ENCODE assay signal across 19 mouse cellular contexts in the genomic region with DNA sequence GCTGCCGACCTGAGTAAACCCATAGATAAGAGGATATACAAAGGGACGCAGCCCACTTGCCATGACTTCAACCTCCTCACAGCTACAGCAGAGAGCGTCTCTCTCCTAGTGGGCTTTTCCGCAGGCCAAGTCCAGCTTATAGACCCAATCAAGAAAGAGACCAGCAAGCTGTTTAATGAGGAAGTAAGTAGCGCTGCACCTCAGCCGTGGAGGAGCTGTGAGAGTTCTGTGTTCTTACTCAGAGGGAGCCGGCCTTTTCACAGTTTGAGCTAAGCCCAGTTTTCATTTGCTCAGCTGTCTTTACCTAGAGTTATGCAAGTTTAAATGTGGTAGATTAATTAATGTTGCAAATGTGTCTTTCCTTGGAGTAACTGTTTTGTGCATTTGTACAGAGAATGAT. TPM values are rescaled to one million over a fixed set of nuclear protein-coding genes. Genes with fewer than 3 reads are reported as not detected.
DNase-seq lines count a peak whose midpoint lies in the region; ATAC-seq and TF ChIP-seq lines count a peak whose summit lies in the region.
"Had no signal": no experiment of that assay in that cellular context is flagged by ENCODE, and none has a peak within 500 bp of the region (broad histone marks: within the 10 kb centered on the region; RNA-seq: fewer than 3 reads in every experiment).

No protein-coding gene starts in this region.

- peak; percentile 31 for ATAC-seq in granulocyte monocyte progenitor cell, adult 5-6 weeks (replicated peaks; ENCODE audit: poor library complexity, severe bottlenecking)
- ATAC-seq: CD4-positive, CD25-positive, alpha-beta regulatory T cell, adult 4 months; forebrain, embryonic 15.5 days had no signal

- no peak overlapping the region for H3K4me2 ChIP-seq in CH12.LX (ENCODE audit: insufficient read depth, low read depth, poor library complexity, severe bottlenecking)
- H3K4me2 ChIP-seq: forebrain, embryonic 15.5 days; hindbrain, embryonic 14.5 days had no signal

- no peaks in the 10 kb centered on the region; the same call in none of the 2 replicates for H3K79me2 ChIP-seq in CH12.LX (replicated peaks; ENCODE audit: control insufficient read depth, extremely low read depth, insufficient read depth, poor library complexity, severe bottlenecking)

- peaks cover 19 to 58% of the 10 kb centered on the region in 2 experiments for H3K4me1 ChIP-seq in CH12.LX (ENCODE audit: control insufficient read depth in 1 of 2, insufficient read depth in 2 of 2)

- H3K27ac ChIP-seq in CH12.LX (ENCODE audit: insufficient read depth, low read depth) = no peak overlapping the region
- H3K27ac ChIP-seq: embryonic facial prominence, embryonic 10.5 days; forebrain, embryonic 15.5 days; heart, embryonic 10.5 days; hindbrain, embryonic 10.5 days; hindbrain, embryonic 14.5 days had no signal

- no peaks in the 10 kb centered on the region for H3K27me3 ChIP-seq in CH12.LX (replicated peaks)
- H3K27me3 ChIP-seq: forebrain, embryonic 15.5 days had no signal

- dilution Hi-C loops in CH12.LX (cut with MboI; ENCODE audit: extremely low pct_ligation_motif_present, extremely low pct_unique_long_range_greater_than_20kb, low sequenced_read_pairs) = no loop called here

- TF ChIP-seq POLR2A in CH12.LX (IDR thresholded peaks at IDR 0.05; ENCODE audit: low read depth, low read length) = no peak

- peaks cover 20 to 37% of the 10 kb centered on the region in 2 experiments for H3K36me3 ChIP-seq in CH12.LX (replicated peaks in 1 of 2; ENCODE audit: control insufficient read depth in 1 of 2, insufficient read depth in 1 of 2, low read length in 1 of 2)

- DNase-seq in spleen, postnatal 36 days (ENCODE audit: low spot score in 2 of 2) = peak; percentile 21 to 37
- DNase-seq in spleen, postnatal 4 days (ENCODE audit: low spot score in 2 of 2) = no peak
- DNase-seq in CH12.LX (ENCODE audit: extremely low read depth) = peak; percentile 46
- no peak for DNase-seq in adrenal gland, adult 2 months
- no peak for DNase-seq in thymus, postnatal 25 days
- DNase-seq: adrenal gland, adult 8-10 months; adrenal gland, postnatal 36 days; cerebellum, adult 2 months; cerebellum, postnatal 10 days; gastrocnemius, postnatal 36 days; heart, adult 18-20 months; heart, postnatal 10 days had no signal

- no peaks in the 10 kb centered on the region for H3K9me3 ChIP-seq in CH12.LX (replicated peaks; ENCODE audit: low read length)
- H3K9me3 ChIP-seq: embryonic facial prominence, embryonic 10.5 days; forebrain, embryonic 15.5 days; heart, embryonic 10.5 days; hindbrain, embryonic 10.5 days had no signal

- TF ChIP-seq CTCF in CH12.LX (conservative IDR thresholded peaks at IDR 0.05 in 1 of 2, IDR thresholded peaks at IDR 0.05 in 1 of 2; ENCODE audit: low read depth in 2 of 2, low read length in 2 of 2) = no peak

- no peak for TF ChIP-seq RAD21 in CH12.LX (IDR thresholded peaks at IDR 0.05; ENCODE audit: low read depth, low read length)

- H3K9ac ChIP-seq in CH12.LX (ENCODE audit: insufficient read depth, low read depth) = no peak overlapping the region
- H3K9ac ChIP-seq: forebrain, embryonic 15.5 days; hindbrain, embryonic 14.5 days had no signal

- no peak overlapping the region for H3K4me3 ChIP-seq in CH12.LX (replicated peaks in 1 of 3; ENCODE audit: low read depth in 2 of 3, low read length in 2 of 3, poor library complexity in 1 of 3)
- H3K4me3 ChIP-seq: embryonic facial prominence, embryonic 10.5 days; forebrain, embryonic 15.5 days; heart, embryonic 10.5 days; hindbrain, embryonic 10.5 days had no signal

- TF ChIP-seq EP300 in CH12.LX (IDR thresholded peaks at IDR 0.05; ENCODE audit: low read length) = no peak

- in situ Hi-C loops in CH12.LX (cut with MboI; ENCODE audit: low pct_ligation_motif_present, low pct_unique_long_range_greater_than_20kb, low sequenced_read_pairs) = no loop called here

TF ChIP-seq in CH12.LX, 34 proteins besides CTCF, POLR2A, EP300 and RAD21:
- TF ChIP-seq CHD1 (IDR thresholded peaks at IDR 0.05; ENCODE audit: low read depth, low read length) (no peak), RCOR1 (conservative IDR thresholded peaks at IDR 0.05; ENCODE audit: low read depth, low read length) (no peak), ZC3H11A (IDR thresholded peaks at IDR 0.05; ENCODE audit: low read depth, low read length) (no peak), MEF2A (IDR thresholded peaks at IDR 0.05; ENCODE audit: borderline replicate concordance, low read depth, low read length) (no peak), E2F4 (IDR thresholded peaks at IDR 0.05; ENCODE audit: insufficient replicate concordance, low read depth, low read length) (no peak), POLR2AphosphoS2 (IDR thresholded peaks at IDR 0.05; ENCODE audit: low read depth, low read length) (no peak), ZNF384 (IDR thresholded peaks at IDR 0.05; ENCODE audit: low read depth, low read length) (no peak), NELFE (IDR thresholded peaks at IDR 0.05; ENCODE audit: low read depth, low read length) (no peak), ZKSCAN1 (IDR thresholded peaks at IDR 0.05; ENCODE audit: borderline replicate concordance, low read depth, low read length) (no peak), USF1 (IDR thresholded peaks at IDR 0.05; ENCODE audit: low read depth, low read length) (no peak), MAFK (IDR thresholded peaks at IDR 0.05; ENCODE audit: insufficient replicate concordance, low read length) (no peak), SIN3A (IDR thresholded peaks at IDR 0.05; ENCODE audit: low read length) (no peak), MAX (IDR thresholded peaks at IDR 0.05; ENCODE audit: low read length) (no peak), IRF4 (IDR thresholded peaks at IDR 0.05; ENCODE audit: low read depth, low read length) (no peak)
TF ChIP-seq in CH12.LX: peak in this region for 0.

RNA-seq across cellular contexts. Expression of gene Wdr20, which starts 41.6 kb away (rescaled TPM):
- total RNA-seq in CH12.LX (2012; rRNA removed) = 26.2 and 27.4 TPM in 2 replicates
- total RNA-seq in CH12.LX (2014; rRNA removed) = 20.5 and 22.8 TPM in 2 replicates
- 16.1 and 17.9 TPM in 2 replicates for polyA plus RNA-seq in CH12.LX (2012; ENCODE audit: insufficient read length, low read depth)
- 19.4 and 25.9 TPM in 2 replicates for total RNA-seq in granulocyte monocyte progenitor cell, adult 5-6 weeks (2014; fragmentation: Nextera tagmentation)
- total RNA-seq in granulocyte monocyte progenitor cell, adult 5-6 weeks (2017) = 25.4 and 35.3 TPM in 2 replicates
- 10 to 100 TPM; 46.8 to 53.3 TPM for total RNA-seq in adrenal gland, adult 2 months (2021)
- polyA plus RNA-seq in adrenal gland, adult 2 months (2012; rRNA removed) = 19.1 and 23.8 TPM in 2 replicates

Comparison
In these comparisons a context has a peak if more than half of its experiments do, and no peak if none do; other contexts are left out.
1. DNase-seq: peak in spleen, postnatal 36 days (2 of 2) and CH12.LX (single experiment); none in spleen, postnatal 4 days (0 of 2), adrenal gland, adult 2 months (single experiment) and thymus, postnatal 25 days (single experiment).